Mouse (Mus musculus) embryo, embryonic 10.5 days (tissue): ENCODE results near the gene Gm20538.

Source experiments
- DNase-seq: peaks from one replicate; pipeline ENCODE4 v3.0.0-alpha.2; 2015; ENCODE audit warnings: low spot score

The Gm20538 gene

DNA sequence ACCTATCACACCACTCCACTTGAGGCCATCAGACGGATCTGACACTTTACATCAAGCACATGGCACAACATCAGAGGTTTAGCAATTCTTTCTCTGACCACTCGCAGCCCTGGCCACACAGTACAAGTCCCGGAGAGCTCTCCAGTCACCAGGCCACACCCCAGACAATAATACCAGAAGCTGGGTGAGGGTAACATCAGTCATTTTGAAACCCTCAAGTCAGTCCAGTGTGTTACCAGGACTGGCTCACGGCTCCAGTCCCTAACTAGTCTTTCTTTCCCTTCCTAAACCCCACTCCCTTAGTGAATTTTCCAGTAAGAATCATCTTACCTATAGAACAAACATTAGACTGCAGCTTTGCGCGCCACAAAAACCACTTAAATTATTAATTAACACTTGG lies 22.6 kb downstream of the Gm20538 start:
- no peak for DNase-seq

DNA sequence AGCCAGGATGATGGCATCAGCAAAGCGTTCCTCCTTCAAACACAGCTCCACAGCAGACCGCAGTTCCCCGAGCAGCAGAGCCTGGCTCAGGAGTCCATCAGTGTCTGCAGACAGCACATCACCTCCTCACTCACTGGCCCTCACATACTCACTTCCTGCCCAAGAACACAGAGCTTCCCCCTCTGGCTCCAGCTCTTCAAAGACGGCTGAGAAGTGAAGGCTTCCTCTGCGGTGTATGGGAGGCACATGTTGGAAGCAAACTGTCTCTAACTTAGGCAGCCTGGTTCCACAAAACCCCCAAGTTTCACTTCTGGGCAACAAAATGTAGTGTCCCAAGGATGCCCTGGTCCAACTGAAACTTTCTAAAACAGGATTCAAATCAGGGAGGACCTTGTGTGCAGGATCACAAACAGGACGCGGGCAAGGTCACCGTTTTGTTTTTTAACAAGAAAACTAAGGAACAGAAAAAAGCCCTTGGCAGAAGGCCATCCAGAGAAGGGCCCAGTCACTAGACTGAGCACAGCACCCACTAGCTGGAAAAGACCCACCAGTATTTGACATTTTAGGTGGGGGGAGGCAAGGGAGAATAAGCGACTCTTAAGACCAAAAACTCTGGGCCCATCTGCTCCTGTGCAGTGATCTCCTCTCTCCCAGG lies 27.0 kb downstream of the Gm20538 start:
- DNase-seq: no peak

DNA sequence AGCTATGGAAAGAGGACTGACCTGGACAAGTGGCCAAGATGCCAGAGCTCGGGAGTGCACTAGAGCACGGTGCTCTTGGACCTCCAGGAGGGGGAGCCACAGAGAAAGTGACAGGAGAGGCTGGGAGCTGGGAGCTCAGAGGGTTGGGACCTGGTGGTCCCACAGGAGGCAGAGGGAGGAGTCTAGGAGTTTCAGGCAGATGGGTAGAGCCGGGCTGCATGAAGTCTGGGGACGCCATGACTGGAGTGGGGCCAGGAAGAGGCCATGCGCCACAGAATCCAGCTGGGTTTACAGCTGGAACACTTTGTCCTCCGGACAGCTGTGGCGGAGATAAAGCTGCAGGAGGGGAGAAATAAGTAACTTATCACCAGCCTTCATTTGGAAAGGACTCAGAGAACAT lies 33.5 kb downstream of the Gm20538 start:
- DNase-seq: peak; percentile 61

DNA sequence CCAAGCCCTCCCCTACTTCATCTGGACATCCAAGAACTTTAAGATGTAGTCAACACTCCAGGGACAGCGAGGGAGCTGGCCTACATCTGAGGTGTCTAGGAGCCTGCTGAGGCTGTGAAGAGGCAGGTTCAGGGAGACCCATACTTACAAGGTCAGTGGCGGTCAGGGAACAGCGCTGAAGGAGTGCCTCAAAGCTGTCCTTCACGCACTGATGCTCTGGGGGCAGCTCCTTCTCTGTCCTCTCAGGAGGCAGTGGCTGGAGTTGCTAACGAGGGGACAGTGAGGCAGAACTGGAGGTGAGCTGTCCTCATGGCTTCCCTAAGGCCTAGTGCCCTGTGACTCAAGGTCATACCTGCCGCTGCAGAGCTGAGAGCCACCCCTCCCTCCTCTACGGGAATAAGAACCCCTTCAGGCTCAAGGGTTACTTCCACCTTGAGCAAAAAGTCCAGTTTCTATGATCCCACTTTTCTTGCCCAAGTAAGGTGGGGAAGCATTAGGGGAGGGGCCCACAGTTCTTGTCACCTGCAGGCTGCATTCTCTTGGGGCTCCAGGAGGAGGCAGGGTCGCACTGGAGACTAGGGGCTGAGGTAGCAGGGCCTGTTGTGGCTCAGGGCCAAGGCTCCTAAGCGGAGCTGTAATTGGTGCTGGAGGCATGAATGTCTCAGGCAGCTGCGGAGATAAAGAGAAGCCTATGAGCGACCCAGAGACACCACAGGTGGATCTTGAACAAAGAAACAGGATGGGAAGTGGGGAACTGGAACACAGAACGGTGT lies 34.4 kb downstream of the Gm20538 start:
- no peak for DNase-seq

DNA sequence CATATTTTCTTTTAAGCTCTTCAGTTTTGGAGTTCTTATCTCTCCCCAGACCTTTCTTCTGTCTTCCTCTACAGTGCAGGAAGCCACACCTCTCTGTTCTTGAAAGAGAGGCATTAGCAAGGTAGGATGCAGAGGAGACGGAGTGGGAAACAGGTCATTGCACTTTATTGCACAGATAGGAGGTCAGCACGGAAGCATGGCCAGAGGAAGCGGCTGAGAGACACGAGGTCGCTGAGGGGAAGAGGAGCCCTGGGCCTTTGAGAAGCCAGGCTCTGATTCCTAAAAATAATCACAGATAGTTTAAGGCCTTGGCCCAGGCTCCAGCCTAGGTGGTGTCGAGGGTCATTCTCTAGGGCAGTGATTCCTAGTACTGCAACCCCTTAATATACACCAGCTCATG lies 36.9 kb downstream of the Gm20538 start:
- DNase-seq: no peak

DNA sequence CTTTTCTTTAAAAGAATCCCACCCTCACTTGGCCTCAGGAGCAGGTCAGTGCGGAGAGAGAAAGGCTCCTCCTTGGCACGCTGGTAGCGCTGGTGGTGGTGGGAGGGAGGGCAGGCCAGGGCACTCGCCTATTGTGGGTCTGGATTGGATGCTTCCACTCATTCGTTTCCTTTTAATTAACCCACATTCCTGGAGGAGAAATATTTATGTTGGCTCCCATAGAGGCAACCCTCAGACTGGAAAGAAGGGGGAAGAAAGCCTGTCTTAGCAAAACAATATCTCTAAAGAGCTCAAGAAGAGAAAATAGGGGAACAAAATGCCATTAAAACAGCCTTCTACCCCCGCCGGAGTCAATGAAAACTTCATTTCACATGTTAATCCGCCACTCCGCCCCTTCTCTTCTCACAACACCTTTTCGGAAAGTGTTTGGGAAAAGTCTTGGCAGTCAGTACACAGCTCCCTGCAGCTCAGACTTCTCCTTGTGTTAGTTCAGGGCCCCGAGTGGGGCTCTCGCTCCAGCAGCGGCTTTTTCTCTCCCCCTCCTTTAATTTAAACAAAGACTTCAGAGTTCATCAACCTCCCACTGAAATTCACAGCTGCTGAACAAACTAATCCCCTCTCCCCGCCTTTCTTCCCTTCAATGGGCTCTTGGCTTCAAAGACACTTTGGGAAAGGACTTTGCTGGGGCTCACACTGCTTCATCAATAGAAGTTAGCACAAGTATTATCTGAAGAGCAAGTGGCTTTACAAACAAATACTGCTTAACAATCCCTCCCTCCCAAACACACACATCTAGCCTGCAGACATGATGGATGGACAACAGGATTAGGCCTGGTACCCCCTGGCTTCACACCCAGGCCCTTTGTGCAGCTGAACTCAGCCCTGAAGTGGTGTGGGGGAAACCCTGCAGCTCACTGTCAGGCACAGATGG lies 37.8 kb downstream of the Gm20538 start:
- DNase-seq: peak; percentile 76

DNA sequence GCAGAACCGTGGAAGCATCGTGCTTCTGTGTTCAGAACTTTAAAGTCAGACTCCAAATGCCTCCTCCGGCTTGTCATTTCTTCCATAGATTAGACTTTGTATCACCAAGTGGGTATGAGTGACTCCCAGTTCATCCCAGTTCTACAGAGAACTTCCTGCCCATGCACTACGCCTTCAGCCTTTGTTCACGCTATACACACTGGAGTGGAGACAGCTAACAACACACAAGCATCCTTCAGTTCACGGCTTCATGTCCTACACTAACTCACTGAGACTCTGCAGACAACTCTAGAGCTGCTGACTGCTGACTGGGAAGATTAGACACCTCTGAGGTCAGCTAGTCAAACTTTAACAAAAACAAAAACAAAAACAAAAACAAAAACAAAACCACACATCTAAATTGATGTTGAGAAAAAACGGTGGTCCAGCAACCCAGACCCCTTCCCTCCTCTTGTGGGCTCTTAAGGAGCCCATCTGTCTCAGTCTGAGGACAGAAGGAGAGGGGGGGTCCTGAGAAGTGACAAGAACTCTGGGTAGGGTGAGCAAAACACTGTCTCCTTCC lies 38.6 kb downstream of the Gm20538 start:
- DNase-seq: peak; percentile 26

DNA sequence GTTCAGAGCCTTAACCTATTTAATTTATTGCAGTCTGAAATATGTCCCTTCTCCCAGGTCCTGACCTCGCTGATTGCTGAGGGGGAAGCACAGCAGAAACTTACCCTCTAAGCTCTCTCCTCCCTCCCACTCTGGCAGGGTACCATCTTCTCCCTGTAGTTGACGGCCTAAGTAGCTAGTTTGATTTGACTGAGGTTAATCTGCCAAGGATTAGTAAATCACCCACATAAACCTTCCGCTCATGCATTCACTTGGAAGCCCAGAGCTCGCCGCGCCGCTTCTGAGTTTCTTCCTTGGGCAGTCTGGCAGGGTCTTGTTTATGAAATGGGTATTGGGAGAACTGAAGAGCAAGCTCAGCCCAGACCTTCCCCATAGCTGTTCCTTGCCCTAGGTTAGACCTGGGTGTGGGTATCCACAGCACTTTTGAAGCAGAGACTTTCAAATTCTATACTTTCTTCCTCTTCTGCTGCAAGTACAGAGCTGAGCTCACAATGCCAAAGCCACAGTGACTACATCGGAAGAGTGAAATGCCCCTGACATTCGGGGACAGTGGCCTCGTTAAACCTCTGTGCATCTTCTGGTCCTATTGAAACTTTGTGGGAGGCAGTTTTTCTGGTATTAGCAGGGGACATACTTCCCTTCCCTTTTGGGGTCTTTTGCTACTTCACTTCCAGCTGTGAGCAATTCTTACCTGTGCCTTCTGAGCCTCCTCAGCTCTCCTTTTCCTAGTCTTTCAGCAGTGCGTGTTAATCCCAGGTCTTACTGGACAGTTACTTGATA lies 39.4 kb downstream of the Gm20538 start:
- DNase-seq: peak; percentile 54

DNA sequence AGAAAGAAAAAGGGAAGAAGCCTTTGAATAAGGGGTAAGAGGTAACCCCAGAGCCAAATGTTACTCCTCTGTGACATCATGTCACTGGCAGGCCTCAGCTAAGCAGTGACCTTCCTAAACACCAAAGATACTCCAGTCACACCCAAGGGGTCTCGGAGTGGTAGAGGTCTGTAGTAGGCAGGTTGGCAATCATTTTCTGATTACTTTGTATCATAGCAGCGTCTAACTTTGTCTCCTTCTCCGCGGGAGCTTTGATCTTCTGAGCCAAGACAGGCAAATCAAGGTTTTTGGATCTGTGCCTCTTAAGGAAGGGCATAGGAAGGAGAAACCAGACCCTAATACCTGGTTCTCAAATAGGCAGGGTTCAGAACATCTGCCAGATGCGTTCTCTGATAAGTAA lies 40.0 kb downstream of the Gm20538 start:
- no peak for DNase-seq

DNA sequence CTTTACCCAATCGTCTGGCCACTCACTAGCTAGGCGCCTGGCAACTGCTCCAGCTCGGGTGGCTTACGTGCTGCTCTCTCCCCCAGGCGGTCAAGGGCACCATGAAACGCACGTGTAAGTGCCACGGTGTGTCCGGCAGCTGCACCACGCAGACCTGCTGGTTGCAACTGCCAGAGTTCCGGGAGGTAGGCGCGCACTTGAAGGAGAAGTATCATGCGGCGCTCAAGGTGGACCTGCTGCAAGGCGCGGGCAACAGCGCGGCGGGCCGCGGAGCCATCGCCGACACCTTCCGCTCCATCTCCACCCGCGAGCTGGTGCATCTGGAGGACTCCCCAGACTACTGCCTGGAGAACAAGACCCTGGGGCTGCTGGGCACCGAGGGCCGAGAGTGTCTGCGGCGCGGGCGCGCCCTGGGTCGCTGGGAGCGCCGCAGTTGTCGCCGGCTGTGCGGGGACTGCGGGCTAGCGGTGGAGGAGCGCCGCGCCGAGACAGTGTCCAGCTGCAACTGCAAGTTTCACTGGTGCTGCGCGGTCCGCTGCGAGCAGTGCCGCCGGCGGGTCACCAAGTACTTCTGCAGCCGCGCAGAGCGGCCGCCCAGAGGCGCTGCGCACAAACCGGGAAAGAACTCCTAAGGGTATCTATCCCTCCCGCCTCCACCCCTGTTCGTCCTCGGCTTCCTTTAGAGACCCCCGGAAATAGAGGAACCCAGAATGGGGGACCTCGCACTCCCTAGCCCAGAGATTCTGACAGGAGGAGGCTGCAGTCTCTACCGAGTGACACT lies 41.0 kb downstream of the Gm20538 start:
- peak; percentile 71 for DNase-seq

DNA sequence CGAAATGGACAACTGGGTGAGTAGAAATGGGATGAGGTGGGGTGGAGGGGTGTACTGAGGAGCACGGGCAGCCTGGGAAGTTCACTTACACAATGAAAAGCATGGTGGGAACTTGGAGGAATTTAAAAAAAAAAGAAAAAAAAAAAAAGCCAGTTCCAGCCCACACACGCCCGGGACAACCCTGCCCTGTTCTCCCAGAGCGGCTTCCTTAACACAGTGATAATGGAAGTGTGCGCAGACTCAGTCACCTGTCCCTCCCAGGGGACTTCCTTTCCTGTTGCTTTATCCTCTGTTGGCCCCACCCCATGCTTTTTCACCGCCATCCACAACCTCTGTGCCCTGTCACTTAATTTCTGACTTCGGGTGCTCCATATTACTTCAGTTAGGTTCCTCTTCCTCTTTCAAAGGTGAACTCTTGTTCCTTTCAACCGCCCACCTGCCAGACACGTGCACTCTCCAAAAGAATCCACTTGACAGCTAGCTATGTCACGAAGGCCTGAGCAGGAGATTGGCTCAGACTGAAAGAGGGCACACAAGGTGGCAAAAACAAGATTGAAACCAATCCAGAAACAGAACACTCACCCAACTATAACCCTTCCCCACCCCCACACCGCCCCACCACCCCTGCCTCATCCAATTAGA lies 42.0 kb downstream of the Gm20538 start:
- DNase-seq: no peak

DNA sequence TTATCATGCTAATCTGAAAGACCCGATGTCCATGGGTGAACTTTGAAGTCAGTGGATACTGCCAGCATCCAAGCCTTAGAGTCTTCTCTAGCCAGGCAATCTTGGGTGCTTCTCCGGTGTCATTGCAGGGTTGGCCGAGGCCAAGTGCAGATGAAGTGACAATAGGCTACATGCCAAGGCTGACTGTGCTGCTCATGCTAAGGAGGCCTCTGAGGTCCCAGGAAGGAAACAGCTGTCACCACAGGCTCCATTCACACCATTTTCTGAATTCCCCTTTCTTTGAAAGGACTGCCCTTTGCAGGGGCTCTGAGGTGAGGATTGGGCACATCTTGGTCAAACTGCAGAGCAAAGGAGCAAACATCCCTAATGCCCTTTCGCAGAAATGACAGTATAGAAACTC lies 49.9 kb downstream of the Gm20538 start:
- DNase-seq: no peak

DNA sequence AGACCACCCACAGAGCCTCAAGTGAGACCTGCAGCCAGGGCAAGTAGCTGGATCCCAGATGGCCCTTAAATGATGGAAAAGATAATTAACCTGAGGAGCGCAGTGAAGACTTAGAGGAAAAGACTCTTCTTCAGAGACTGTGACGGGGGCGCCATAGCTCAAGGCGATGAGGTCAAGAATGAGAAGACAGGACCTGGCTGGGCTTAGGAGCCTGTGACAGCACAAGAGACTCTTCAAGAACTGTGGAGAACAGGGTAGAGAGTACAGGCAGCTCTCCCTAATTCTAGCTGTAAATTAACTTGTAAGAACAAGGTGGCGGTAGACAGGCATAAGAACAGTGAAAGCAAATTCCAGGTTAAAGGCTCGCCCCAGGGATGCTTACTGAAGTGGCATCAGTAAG lies 50.7 kb downstream of the Gm20538 start:
- DNase-seq: no peak

DNA sequence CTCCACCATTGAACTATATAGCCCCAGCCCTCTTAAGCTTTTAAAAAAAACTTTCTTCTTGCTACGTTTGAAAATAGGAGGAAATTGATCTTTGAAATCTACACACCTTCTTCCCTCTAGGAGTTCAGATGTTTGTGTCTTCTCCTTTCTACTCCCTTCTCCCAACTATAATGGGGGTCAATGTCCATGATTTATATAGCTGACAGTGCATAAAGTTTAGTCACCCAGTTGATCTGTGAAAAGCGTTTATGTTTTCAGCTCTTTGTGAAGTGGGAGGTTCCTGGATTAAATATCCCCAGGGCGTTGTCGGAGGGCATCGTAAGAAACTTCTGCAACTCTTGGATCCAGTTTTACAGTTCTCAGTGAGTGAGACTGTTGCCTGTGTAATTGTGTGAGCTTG lies 52.4 kb downstream of the Gm20538 start:
- no peak for DNase-seq

DNA sequence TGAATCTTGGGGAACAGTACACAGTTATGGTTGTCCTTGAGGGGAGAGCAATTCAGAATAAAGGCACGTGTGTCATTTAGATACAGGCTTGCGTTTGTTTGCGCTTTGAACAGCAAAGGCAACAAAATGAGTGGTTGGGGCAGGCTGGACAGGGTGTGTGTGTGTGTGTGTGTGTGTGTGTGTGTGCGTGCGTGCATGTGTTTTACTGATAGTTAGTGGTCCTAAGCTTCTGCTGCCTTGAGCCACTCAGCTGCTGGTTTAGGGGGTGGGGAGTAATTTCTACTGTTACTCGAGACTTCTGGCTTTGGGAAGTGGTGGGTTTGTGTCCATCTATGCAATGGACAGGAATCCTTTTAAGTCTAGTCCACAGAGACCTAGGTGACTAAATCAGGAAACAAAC lies 53.7 kb downstream of the Gm20538 start:
- DNase-seq: no peak

DNA sequence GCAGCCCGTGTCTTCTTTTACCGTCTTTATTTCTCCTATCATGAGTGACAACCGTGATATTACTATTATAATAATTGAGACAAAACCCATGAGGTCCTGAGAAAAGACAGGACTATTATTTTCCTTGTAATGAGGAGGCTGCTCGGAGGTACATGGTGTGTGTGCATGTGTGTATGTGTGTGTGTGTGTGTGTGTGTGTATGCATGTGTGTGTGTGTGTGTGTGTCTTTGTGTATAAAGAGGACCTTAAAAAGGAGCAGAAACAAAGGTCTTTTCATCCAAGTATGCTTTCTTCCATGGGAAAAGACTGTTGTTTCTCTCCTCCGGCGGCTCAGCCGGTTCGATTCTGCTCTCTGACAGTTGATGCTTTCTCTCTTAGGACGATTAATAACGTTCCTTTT lies 55.7 kb downstream of the Gm20538 start:
- DNase-seq: no peak

DNA sequence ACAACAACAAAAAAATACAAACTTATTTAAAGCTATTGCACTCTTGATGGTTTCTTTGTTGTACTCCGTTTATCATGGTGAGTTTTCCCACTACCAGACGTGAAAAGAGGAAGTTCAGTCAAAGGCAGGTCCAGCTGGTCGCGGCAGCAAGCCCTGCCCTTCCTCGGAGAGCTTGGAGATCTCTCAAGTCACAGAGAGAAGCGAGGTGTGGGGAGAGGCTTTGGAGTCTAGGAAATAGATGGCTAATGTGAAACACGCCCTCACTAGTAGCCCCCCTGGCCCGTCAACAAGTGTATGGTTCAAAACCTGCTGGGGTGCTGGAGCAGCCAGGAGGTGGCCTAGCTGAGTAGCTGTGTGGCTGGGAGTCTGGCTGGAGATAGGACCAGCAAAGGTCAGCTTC lies 56.1 kb downstream of the Gm20538 start:
- DNase-seq: no peak
